Mouse (Mus musculus) urinary bladder, postnatal 25 days (tissue): Measurements from ENCODE around the gene Lztr1.
A peak's percentile ranks its signal among the peaks of the same experiment; 100 is the strongest.

ENCODE experiments used
- DNase-seq: peaks from one replicate; pipeline ENCODE4 v3.0.0; 2022; ENCODE audit warnings: low spot score

The Lztr1 gene

DNA sequence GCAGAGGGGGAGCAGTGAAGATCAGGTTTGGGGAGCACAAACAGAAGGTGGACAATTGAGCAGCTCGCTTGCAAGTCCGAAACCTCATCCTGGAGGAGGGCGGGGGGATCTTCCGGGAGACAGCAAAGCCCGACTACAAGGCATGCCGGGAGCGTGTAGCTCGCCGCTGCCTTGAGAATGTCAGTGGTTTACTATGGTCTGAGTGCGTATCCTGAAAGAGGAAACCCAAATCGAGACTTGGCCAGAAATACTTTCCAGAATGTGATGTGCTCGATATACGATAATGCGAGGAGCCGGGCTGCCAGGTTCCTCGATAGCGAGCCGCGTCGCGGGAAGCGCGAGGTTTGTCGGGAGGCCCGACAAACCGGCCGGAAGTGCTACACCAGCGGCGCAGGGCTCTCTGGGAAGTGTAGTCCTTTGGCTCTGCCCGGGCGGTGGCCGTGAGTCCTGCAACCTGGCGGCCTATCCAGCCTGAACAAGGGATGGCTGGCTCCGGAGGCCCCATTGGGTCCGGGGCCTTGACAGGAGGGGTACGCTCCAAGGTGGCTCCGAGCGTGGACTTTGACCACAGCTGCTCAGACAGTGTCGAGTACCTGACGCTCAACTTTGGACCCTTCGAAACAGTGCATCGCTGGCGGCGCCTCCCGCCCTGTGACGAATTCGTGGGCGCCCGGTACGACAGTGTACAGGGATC lies at the start of gene Lztr1:
Lztr1 (plus strand) TSS at position 143 of the 694 bp plus-strand sequence.
- peak; percentile 82 for DNase-seq

DNA sequence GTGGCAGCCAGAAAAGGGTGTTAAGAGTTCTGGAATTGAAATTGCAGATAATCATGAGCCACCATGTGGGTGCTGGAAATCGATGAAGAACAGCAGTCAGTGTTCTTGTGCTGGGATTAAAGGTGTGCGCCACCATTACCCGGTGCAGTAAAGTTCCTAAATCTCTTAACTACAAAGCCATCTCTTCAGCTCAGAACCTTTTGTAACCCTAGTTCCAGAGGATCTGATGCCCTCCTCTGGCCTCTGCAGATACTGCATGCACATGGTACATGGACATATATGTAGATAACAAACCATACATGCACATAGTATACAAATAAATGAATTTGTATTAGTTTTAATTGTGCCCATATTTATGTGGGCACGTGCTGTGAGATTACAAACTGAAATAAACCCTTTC lies 48.2 kb upstream of the Lztr1 start:
- no peak for DNase-seq

DNA sequence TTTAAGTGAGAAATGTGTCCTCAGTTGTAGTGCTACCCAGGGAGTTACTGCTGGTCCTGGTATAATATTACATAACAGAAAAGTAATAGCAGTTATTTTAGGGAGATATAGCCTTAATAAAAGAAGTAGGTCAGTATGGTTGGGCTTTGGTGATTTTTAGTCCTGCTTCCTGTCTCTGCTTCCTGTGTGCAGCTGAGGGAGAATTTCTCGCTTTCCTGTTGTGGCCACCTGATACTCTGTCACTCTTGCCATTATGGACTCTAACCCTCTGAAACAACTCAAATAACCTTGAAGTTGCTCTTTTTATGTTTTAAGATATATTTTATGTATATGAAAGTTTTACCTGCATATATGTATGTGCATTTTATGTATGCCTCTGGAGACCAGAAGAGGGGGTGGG lies 46.9 kb upstream of the Lztr1 start:
- no peak for DNase-seq

DNA sequence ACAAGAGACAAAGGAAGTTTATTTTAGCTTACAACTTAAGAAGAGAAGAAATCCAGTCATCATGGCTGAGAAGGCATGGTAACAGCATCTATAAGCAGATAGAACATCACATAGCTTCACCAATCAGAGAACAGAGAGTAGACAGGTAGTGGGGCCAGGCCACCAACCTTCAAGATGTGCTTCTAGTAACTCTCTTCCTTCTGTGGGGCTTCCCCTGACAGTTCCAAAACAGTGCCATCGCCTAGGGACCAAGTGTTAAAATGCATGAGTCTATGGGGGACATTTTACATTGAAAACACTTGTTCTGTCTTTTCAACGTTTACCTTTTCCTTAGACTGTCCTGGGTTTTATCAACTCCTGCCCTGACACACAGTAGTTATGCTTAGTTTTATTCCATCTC lies 45.3 kb upstream of the Lztr1 start:
- DNase-seq: no peak

- DNase-seq: no peak
Measured at GRCm38 (mm10) chr16:17466875-17467663, 41.4 kb upstream of the Lztr1 start.

DNA sequence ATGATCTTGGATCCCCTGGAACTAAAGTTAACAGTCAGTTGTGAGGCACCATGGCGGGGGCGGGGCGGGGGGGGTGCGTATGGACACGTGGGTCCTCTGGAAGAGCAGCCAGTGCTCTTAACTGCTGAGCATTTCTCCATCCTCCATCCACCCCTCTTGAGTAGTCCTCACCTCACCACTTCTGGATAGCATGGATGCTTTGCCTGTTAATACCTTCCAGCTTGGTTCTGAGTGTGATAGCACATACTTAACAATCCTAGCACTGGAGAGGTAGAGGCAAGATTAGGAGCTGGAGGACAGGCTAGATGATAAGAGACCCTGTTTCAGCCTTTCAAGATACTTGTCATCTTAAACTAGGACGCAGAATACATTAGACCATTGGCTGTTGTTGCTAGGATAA lies 36.0 kb upstream of the Lztr1 start:
- no peak for DNase-seq

DNA sequence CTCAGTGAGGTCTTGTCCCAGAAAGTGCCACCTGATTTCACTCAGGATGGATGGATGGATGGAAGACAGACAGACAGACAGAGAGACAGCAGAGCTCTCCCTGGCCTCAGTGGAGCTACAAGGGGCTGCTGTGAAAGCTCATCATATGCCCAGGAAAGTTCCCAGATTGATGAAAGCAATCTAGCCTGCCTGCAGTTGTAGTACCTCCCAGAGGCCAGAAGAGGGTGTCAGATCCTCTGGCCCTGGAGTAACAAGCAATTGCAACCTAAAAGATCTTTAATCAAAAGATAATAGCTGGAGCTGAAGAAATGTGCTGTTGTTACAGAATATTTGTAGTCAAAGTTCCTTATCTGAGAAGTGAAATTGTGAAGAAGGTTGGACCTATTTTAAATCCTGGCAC lies 34.4 kb upstream of the Lztr1 start:
- no peak for DNase-seq

- no peak for DNase-seq
Measured at GRCm38 (mm10) chr16:17474761-17475160, 33.7 kb upstream of the Lztr1 start.

DNA sequence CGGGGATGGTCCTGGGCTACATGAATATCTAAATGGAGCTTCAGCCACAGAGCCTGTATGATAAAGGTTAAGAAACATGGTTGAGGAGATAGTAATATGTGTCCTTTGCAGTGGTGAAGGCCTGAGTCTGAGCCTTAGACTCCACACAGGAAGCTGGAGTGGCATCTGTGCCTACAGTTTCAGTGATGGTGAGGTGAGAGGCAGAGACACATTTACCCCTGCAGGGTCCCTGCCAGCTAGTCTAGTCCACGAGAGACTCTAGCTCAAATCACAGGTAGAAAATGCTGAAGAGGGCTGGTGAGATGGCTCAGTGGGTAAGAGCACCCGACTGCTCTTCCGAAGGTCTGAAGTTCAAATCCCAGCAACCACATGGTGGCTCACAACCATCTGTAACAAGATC lies 33.2 kb upstream of the Lztr1 start:
- DNase-seq: no peak

- no peak for DNase-seq
Measured at GRCm38 (mm10) chr16:17478331-17478943, 30.1 kb upstream of the Lztr1 start.

DNA sequence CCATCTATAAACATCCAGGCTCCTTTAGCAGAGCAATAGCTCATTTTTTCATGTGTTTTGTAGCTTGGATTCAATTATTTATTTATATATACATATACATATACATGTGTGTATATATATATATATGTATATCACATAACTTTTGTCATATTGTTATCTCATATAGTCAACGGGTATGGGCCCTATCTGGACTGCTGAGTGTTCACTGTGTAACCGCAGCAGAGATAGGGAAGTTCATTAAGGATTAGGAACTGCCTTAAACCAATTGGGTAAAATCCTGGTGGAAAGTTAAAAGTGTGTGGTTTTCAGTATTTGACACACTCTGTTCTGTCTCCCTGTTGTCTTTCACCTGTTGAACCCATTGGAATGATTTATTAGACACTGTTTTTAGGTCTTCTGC lies 27.0 kb upstream of the Lztr1 start:
- DNase-seq: no peak

DNA sequence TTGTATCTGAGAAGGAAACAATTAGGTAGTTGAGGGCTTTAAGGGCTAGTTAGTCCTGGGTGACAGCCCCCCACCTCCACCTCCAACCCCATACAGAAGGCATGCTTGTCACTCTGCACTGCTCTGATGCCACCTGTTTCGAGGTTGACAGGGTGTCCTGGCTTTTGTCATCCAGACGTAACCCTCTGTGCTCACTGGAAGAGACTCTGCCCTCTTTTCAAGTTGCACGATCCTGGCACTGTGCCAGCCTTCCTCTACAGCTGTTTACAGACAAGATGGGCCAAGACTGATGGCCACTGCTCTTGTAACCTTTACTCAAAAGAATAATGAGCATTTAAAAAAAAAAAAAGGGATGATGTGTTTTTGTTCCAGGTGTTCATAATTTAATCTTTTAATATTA lies 22.0 kb upstream of the Lztr1 start:
- no peak for DNase-seq

- no peak for DNase-seq
Measured at GRCm38 (mm10) chr16:17488478-17489468, 19.7 kb upstream of the Lztr1 start.

GRCm38 (mm10) chr16:17489469-17490111 lies 18.9 kb upstream of the Lztr1 start, which contains the start of gene Aifm3:
TSS of gene Aifm3 (plus strand) at chr16:17489611.
- DNase-seq: peak; percentile 20

GRCm38 (mm10) chr16:17491154-17491553 lies 17.3 kb upstream of the Lztr1 start:
- no peak for DNase-seq

GRCm38 (mm10) chr16:17491896-17492561 lies 16.5 kb upstream of the Lztr1 start:
- DNase-seq: no peak

DNA sequence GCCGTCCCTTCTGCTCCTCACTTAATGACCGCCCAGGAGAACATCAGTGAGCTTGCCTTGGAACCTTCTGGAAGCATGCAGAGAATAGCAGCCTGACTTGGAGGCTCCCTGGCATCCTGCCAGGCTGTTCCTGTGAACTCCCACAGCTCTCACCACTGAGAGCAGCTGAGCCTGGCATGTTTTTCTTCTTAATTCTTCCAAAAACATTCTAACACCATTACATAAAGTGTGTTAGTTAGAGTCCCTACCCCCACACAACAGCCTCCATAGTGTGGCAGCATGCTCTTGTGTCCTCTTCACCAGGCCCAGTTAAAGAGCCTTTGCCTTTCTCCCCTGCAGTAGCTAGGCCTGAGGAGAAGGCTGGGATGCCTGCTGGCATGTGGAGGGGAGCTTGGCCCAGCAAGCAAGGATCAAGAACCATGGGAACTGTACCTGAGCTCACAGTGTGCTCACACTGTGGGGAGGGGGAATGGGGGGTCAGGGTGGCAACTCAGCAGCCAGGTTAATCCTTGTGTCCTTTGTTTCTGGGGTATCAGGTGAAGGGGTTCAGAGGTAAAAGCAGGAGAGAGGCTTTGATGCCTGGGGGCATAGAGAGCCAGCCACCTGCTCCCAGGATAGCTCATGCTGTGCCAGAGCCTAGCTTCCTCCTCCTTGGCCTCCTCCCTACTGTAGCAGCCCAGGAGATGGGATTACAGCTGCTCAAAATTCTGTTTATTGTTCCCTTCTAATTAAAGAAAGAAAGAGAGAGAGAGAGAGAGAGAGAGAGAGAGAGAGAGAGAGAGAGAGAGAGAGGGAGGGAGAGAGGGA lies 11.8 kb upstream of the Lztr1 start:
- no peak for DNase-seq

DNA sequence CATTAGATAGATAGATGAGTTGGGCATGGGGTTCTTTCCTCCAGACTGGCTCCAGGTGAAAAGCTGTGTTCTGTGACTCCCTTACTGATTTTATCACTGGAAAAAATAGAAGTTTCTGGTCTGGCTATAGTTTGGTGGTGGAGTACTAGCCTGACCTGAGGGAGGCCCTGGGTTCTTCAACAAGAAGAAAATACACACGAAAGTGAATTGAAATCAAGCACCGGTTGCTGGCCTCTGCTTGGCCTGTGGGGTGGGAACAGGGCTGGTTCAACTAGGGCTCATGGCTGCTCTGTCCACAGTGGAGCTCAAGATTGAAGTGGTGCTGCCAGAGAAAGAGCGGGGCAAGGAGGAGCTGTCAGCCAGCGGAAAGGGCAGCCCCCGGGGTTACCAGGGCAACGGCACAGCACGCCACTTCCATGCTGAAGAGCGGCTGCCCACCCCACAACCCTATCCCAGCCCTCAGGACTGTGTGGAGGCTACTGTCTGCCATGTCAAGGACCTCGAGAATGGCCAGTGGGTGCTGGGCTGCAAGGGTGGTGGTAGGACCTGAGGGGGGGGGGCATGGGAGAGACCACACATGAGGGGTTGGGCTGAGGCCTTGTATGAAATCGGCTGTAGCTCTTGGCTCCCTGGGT lies 9.1 kb upstream of the Lztr1 start:
- DNase-seq: no peak

DNA sequence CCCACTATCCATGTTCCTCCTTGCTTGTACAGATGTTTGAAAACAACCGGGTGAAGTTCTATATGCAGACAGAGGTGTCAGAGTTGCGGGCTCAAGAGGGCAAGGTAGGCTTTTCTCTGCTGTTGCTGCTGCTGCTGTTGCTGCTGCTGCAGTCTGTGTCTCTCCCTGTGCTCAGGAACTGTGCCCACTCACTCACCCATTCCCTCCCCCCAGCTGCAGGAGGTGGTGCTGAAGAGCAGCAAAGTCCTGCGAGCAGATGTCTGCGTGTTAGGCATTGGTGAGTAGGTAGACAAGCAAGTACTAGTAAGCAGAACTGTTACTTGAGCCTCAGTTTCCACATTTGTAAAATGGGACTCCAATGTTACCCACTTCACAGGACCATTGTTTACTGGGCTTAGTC lies 5.8 kb upstream of the Lztr1 start:
- DNase-seq: no peak
